Mouse (Mus musculus): Measurements from ENCODE around the gene Col27a1. TPM values are rescaled to one million over a fixed set of nuclear protein-coding genes. Genes with fewer than 3 reads are reported as not detected.

Col27a1 gene
- total and polyA plus RNA-seq, 2 experiments from 2014 or later = 1.2 to 8.2 TPM

DNA sequence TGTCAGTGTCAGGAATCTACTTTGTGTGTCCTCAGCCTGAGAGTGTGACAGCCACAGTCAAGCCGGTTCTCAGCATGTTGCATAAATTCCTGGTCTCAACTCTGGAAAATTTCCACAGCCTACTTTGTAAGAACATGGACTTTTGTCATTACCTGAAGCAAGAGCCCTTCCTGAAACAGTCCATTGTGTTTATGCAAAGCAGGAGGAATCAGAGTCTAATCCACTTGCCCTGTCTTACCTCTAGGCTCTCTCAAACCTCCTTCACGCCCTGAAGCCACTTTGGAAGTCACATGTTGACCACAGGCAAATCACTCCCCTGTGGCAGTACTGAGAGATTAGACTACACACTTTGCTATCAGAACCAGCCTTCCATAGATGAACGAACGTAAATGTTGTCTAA, 128.7 kb downstream of the Col27a1 start:
- WGBS = 53% methylated on average over 4 of the region's 4 CpGs
- no peak overlapping the region for H3K4me3 ChIP-seq (ENCODE audit: low read depth, low read length)
- DNase-seq (ENCODE audit: low spot score) (no peak), ATAC-seq (ENCODE audit: insufficient read depth, low read depth) (no peak)
- no peaks in the 10 kb centered on the region for H3K4me1 ChIP-seq (ENCODE audit: control insufficient read depth, insufficient read depth)
- no peak overlapping the region for H3K9ac ChIP-seq (replicated peaks; ENCODE audit: low read depth, low read length)
- H3K9me3 ChIP-seq (replicated peaks; ENCODE audit: control insufficient read depth, low read length) = no peaks in the 10 kb centered on the region
- H3K4me2 ChIP-seq (ENCODE audit: low read depth, low read length) = no peak overlapping the region
- TF ChIP-seq EP300 (IDR thresholded peaks at IDR 0.05; ENCODE audit: low read depth) (no peak), CTCF (IDR thresholded peaks at IDR 0.05; ENCODE audit: low read depth) (no peak)
- H3K36me3 ChIP-seq (replicated peaks; ENCODE audit: control insufficient read depth, insufficient read depth, low read length) = no peaks in the 10 kb centered on the region
- no peak overlapping the region for H3K27ac ChIP-seq (ENCODE audit: low read depth)
- H3K27me3 ChIP-seq (ENCODE audit: control insufficient read depth, insufficient read depth, low read length) = no peaks in the 10 kb centered on the region

DNA sequence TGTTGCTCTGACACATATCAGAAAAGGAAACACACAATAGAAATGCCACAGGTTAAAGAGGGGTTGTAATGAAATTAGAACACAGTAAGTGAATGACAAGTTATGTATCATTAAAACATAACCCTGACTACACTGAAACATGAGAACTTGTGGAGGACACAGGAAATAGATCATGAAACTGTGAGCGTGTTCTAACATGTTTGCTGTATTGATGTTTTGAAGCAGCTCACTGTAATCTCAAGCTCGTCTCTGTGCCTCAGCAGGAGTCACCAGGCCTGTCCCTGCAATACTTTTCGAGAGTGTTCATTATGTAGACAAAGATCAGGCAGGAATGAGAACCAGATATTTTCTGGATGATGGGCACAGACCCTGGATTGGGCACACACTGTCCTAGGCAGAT, 129.8 kb downstream of the Col27a1 start:
- 73% methylated on average over 3 of the region's 3 CpGs for WGBS
- TF ChIP-seq EP300 (IDR thresholded peaks at IDR 0.05; ENCODE audit: low read depth) (no peak), CTCF (IDR thresholded peaks at IDR 0.05; ENCODE audit: low read depth) (no peak)
- no peak for DNase-seq (ENCODE audit: low spot score)

DNA sequence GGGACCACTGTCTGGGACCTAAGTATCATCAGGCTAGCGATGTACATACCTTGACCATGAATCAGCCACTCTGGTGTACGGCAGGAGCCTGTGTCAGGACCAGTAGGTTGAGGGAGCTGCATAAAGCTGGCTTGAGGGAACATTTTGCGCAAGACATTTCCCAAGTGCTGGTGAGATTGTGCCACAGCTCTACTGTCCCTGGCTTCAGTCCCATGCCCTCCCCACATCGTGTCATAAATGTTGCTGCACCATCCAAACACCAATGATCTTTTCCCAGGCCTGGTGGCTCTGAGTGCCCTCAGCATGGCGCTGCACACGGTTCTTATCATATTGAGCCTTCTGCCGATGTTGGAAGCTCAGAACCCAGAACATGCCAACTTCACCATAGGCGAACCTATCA, 130.5 kb downstream of the Col27a1 start, which contains the start of gene Orm1:
Orm1 (plus strand) TSS at position 266 of the 400 bp plus-strand sequence.
- TF ChIP-seq CTCF (IDR thresholded peaks at IDR 0.05; ENCODE audit: low read depth) (no peak), EP300 (IDR thresholded peaks at IDR 0.05; ENCODE audit: low read depth) (no peak)
- H3K36me3 ChIP-seq (replicated peaks; ENCODE audit: control insufficient read depth, insufficient read depth, low read length) = no peaks in the 10 kb centered on the region
- H3K4me2 ChIP-seq (ENCODE audit: low read depth, low read length) = no peak within 1 kb of the TSS
- no peak for DNase-seq (ENCODE audit: low spot score)
- H3K27ac ChIP-seq (ENCODE audit: low read depth) = no peak within 1 kb of the TSS
- H3K9ac ChIP-seq (replicated peaks; ENCODE audit: low read depth, low read length) = no peak within 1 kb of the TSS
- H3K9me3 ChIP-seq (replicated peaks; ENCODE audit: control insufficient read depth, low read length) = no peaks in the 10 kb centered on the region
- H3K4me3 ChIP-seq (ENCODE audit: low read depth, low read length) = no peak within 1 kb of the TSS
- ATAC-seq (ENCODE audit: insufficient read depth, low read depth) = no peak
- H3K27me3 ChIP-seq (ENCODE audit: control insufficient read depth, insufficient read depth, low read length) = no peaks in the 10 kb centered on the region
- 68% methylated on average over 8 of the region's 8 CpGs for whole genome bisulfite sequencing
- H3K4me1 ChIP-seq (ENCODE audit: control insufficient read depth, insufficient read depth) = no peaks in the 10 kb centered on the region

More for the DNA sequence above, 129.8 kb downstream of the Col27a1 start:
- Histone ChIP-seq H3K36me3 (replicated peaks; ENCODE audit: control insufficient read depth, insufficient read depth, low read length) (no peaks in the 10 kb centered on the region), H3K9ac (replicated peaks; ENCODE audit: low read depth, low read length) (no peak overlapping the region), H3K4me1 (ENCODE audit: control insufficient read depth, insufficient read depth) (no peaks in the 10 kb centered on the region), H3K27me3 (ENCODE audit: control insufficient read depth, insufficient read depth, low read length) (no peaks in the 10 kb centered on the region), H3K27ac (ENCODE audit: low read depth) (no peak overlapping the region), H3K4me2 (ENCODE audit: low read depth, low read length) (no peak overlapping the region), H3K9me3 (replicated peaks; ENCODE audit: control insufficient read depth, low read length) (no peaks in the 10 kb centered on the region), H3K4me3 (ENCODE audit: low read depth, low read length) (no peak overlapping the region)
- ATAC-seq (ENCODE audit: insufficient read depth, low read depth) = no peak

DNA sequence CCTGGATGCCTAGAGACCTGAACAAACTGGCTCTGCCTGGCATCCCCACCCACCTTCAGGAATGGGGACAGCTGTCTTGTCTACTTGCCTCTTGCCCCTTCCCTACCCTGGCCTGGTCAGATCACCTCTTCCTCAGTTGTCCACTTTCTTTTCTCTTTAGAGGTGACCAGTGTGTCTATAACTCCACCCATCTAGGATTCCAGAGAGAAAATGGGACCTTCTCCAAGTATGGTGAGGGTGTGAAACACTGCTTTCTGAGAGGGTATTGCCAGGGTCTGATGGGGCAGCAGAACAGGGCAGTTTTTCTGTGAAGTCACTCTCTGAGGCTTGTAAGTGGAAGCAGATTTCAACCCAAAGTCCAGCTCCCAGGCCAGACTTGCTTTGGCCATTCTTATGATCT, 131.5 kb downstream of the Col27a1 start:
- H3K9me3 ChIP-seq (replicated peaks; ENCODE audit: control insufficient read depth, low read length) = no peaks in the 10 kb centered on the region
- no peaks in the 10 kb centered on the region for H3K27me3 ChIP-seq (ENCODE audit: control insufficient read depth, insufficient read depth, low read length)
- no peaks in the 10 kb centered on the region for H3K4me1 ChIP-seq (ENCODE audit: control insufficient read depth, insufficient read depth)
- H3K4me2 ChIP-seq (ENCODE audit: low read depth, low read length) = no peak overlapping the region
- no peaks in the 10 kb centered on the region for H3K36me3 ChIP-seq (replicated peaks; ENCODE audit: control insufficient read depth, insufficient read depth, low read length)
- H3K4me3 ChIP-seq (ENCODE audit: low read depth, low read length) = no peak overlapping the region
- H3K9ac ChIP-seq (replicated peaks; ENCODE audit: low read depth, low read length) = no peak overlapping the region
- TF ChIP-seq CTCF (IDR thresholded peaks at IDR 0.05; ENCODE audit: low read depth) (no peak), EP300 (IDR thresholded peaks at IDR 0.05; ENCODE audit: low read depth) (no peak)
- no peak overlapping the region for H3K27ac ChIP-seq (ENCODE audit: low read depth)
- no peak for DNase-seq (ENCODE audit: low spot score)
- ATAC-seq (ENCODE audit: insufficient read depth, low read depth) = no peak

DNA sequence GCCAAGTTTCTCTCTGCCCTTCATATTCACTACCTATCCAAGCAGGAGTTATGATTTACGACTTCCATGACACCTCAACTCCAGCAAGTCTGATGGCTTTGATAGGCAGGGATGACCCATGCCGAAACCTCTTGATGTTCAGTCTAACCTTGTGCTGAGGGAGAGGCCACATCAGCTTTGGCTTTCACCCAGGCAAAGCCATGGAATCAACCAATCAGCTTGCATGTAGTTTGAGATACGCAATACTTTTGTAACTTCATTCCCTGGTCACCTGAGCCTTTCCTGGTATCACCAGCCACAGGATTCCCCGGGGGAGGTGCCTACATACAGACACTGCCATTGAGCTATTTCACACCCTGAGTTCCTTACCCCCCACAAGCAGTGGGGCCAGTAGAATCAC, 132.9 kb downstream of the Col27a1 start:
- TF ChIP-seq EP300 (IDR thresholded peaks at IDR 0.05; ENCODE audit: low read depth) = no peak
- no peak for TF ChIP-seq CTCF (IDR thresholded peaks at IDR 0.05; ENCODE audit: low read depth)
- Histone ChIP-seq H3K36me3 (replicated peaks; ENCODE audit: control insufficient read depth, insufficient read depth, low read length) (no peaks in the 10 kb centered on the region), H3K4me3 (ENCODE audit: low read depth, low read length) (no peak overlapping the region), H3K9me3 (replicated peaks; ENCODE audit: control insufficient read depth, low read length) (no peaks in the 10 kb centered on the region), H3K4me2 (ENCODE audit: low read depth, low read length) (no peak overlapping the region), H3K9ac (replicated peaks; ENCODE audit: low read depth, low read length) (no peak overlapping the region), H3K4me1 (ENCODE audit: control insufficient read depth, insufficient read depth) (no peaks in the 10 kb centered on the region), H3K27ac (ENCODE audit: low read depth) (no peak overlapping the region), H3K27me3 (ENCODE audit: control insufficient read depth, insufficient read depth, low read length) (no peaks in the 10 kb centered on the region)
- 81% methylated on average over 4 of the region's 4 CpGs for WGBS
- ATAC-seq (ENCODE audit: insufficient read depth, low read depth) = no peak
- DNase-seq (ENCODE audit: low spot score) = no peak

DNA sequence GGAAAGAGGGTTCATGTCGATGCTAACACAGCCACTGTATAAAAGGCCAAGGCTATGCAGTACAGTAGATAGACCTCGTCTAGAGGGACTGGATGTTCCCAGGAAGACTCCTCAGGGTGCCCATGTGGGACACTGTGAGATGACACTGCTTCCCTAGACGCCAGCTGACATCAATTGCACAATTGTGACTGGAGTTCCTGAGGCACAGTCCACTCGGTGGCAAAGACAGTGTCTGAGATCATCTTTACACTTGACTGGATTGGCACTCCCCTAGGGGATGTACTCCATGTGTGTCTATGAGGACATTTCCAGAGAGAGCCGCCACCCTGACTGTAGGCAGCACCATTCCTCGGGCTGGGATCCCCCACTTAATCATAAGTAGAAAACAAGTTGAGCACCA, 134.7 kb downstream of the Col27a1 start:
- H3K9ac ChIP-seq (replicated peaks; ENCODE audit: low read depth, low read length) = no peak overlapping the region
- H3K4me2 ChIP-seq (ENCODE audit: low read depth, low read length) = no peak overlapping the region
- H3K4me1 ChIP-seq (ENCODE audit: control insufficient read depth, insufficient read depth) = no peaks in the 10 kb centered on the region
- H3K27me3 ChIP-seq (ENCODE audit: control insufficient read depth, insufficient read depth, low read length) = no peaks in the 10 kb centered on the region
- no peak overlapping the region for H3K4me3 ChIP-seq (ENCODE audit: low read depth, low read length)
- no peaks in the 10 kb centered on the region for H3K9me3 ChIP-seq (replicated peaks; ENCODE audit: control insufficient read depth, low read length)
- TF ChIP-seq CTCF (IDR thresholded peaks at IDR 0.05; ENCODE audit: low read depth) (no peak), EP300 (IDR thresholded peaks at IDR 0.05; ENCODE audit: low read depth) (no peak)
- 67% methylated on average over 6 of the region's 6 CpGs for WGBS
- DNase-seq (ENCODE audit: low spot score) (no peak), ATAC-seq (ENCODE audit: insufficient read depth, low read depth) (no peak)
- H3K27ac ChIP-seq (ENCODE audit: low read depth) = no peak overlapping the region
- no peaks in the 10 kb centered on the region for H3K36me3 ChIP-seq (replicated peaks; ENCODE audit: control insufficient read depth, insufficient read depth, low read length)

Measured in heart, postnatal 0 days (tissue).